Mouse (Mus musculus): Measurements from ENCODE around the gene Ell. TPM values are rescaled to one million over a fixed set of nuclear protein-coding genes. Genes with fewer than 3 reads are reported as not detected.

Gene Ell
- polyA plus RNA-seq, 1 experiment: 45.6 TPM

- H3K36me3 ChIP-seq (ENCODE audit: control insufficient read depth, insufficient read depth, low read length): peaks cover 29% of the 10 kb centered on the region
- H3K4me3 ChIP-seq (ENCODE audit: low read depth, low read length): peak overlapping the region; percentile 95
- H3K27ac ChIP-seq (ENCODE audit: insufficient read depth, low read depth, low read length): peak overlapping the region; percentile 93
- no peaks in the 10 kb centered on the region for H3K27me3 ChIP-seq (ENCODE audit: control insufficient read depth, insufficient read depth, low read length)
- WGBS: 8% methylated on average over 13 of the region's 13 CpGs
- TF ChIP-seq CTCF (IDR thresholded peaks at IDR 0.05; ENCODE audit: extremely low read depth, insufficient read length, insufficient replicate concordance, low read depth, low read length): no peak
- no peak for TF ChIP-seq POLR2A (IDR thresholded peaks at IDR 0.05; ENCODE audit: low read depth, low read length)
- H3K4me1 ChIP-seq (ENCODE audit: control insufficient read depth, insufficient read depth, insufficient read length, low read length): peaks cover 17% of the 10 kb centered on the region
Measured at GRCm38 (mm10) chr8:70528182-70528797, 11.0 kb upstream of the Ell start.

- TF ChIP-seq CTCF (IDR thresholded peaks at IDR 0.05; ENCODE audit: extremely low read depth, insufficient read length, insufficient replicate concordance, low read depth, low read length) (no peak), POLR2A (IDR thresholded peaks at IDR 0.05; ENCODE audit: low read depth, low read length) (no peak)
- 62% methylated on average over 5 of the region's 5 CpGs for WGBS
- H3K27me3 ChIP-seq (ENCODE audit: control insufficient read depth, insufficient read depth, low read length): no peaks in the 10 kb centered on the region
- H3K4me3 ChIP-seq (ENCODE audit: low read depth, low read length): 0 out of 2 replicates have a peak overlapping the region, but pooled peaks have one; percentile 3
- peaks cover 35% of the 10 kb centered on the region for H3K36me3 ChIP-seq (ENCODE audit: control insufficient read depth, insufficient read depth, low read length)
- peak overlapping the region; percentile 83 for H3K27ac ChIP-seq (ENCODE audit: insufficient read depth, low read depth, low read length)
- H3K4me1 ChIP-seq (ENCODE audit: control insufficient read depth, insufficient read depth, insufficient read length, low read length): peaks cover 13% of the 10 kb centered on the region
Measured at GRCm38 (mm10) chr8:70529299-70529698, 10.0 kb upstream of the Ell start.

DNA sequence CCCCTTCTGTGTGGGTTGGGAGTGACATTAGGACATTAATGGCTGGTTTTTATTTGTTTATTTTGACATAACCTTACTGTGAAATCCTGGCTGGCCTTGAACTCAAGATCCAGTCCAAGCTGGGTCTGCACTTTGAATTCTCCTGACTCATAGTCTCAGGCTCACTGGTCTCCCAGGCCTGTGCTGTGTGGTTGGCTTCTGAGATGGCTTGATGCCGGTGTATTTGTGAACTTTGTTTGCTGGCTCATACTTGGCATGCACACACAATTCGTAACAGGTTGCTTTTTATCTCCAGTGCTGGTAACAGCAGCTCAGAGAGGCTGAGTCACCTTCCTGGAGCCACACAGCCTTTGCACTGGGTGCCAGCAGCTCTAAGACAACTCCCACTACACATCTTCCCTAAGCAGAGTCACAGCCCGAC lies 9.5 kb upstream of the Ell start:
- no peak for TF ChIP-seq CTCF (IDR thresholded peaks at IDR 0.05; ENCODE audit: extremely low read depth, insufficient read length, insufficient replicate concordance, low read depth, low read length)
- TF ChIP-seq POLR2A (IDR thresholded peaks at IDR 0.05; ENCODE audit: low read depth, low read length): no peak
- WGBS: 46% methylated on average over 3 of the region's 3 CpGs
- Histone ChIP-seq H3K4me1 (ENCODE audit: control insufficient read depth, insufficient read depth, insufficient read length, low read length) (peaks cover 13% of the 10 kb centered on the region), H3K27me3 (ENCODE audit: control insufficient read depth, insufficient read depth, low read length) (no peaks in the 10 kb centered on the region), H3K36me3 (ENCODE audit: control insufficient read depth, insufficient read depth, low read length) (peaks cover 40% of the 10 kb centered on the region), H3K27ac (ENCODE audit: insufficient read depth, low read depth, low read length) (peak overlapping the region; percentile 83), H3K4me3 (ENCODE audit: low read depth, low read length) (no peak overlapping the region)

- WGBS: 83% methylated on average over 2 of the region's 2 CpGs
- Histone ChIP-seq H3K4me3 (ENCODE audit: low read depth, low read length) (no peak overlapping the region), H3K27ac (ENCODE audit: insufficient read depth, low read depth, low read length) (peak overlapping the region; percentile 55), H3K4me1 (ENCODE audit: control insufficient read depth, insufficient read depth, insufficient read length, low read length) (peaks cover 13% of the 10 kb centered on the region), H3K27me3 (ENCODE audit: control insufficient read depth, insufficient read depth, low read length) (no peaks in the 10 kb centered on the region), H3K36me3 (ENCODE audit: control insufficient read depth, insufficient read depth, low read length) (peaks cover 45% of the 10 kb centered on the region)
- TF ChIP-seq CTCF (IDR thresholded peaks at IDR 0.05; ENCODE audit: extremely low read depth, insufficient read length, insufficient replicate concordance, low read depth, low read length) (no peak), POLR2A (IDR thresholded peaks at IDR 0.05; ENCODE audit: low read depth, low read length) (no peak)
Measured at GRCm38 (mm10) chr8:70530314-70530713, 8.9 kb upstream of the Ell start.

- Histone ChIP-seq H3K4me1 (ENCODE audit: control insufficient read depth, insufficient read depth, insufficient read length, low read length) (peaks cover 8% of the 10 kb centered on the region), H3K36me3 (ENCODE audit: control insufficient read depth, insufficient read depth, low read length) (peaks cover 54% of the 10 kb centered on the region), H3K27ac (ENCODE audit: insufficient read depth, low read depth, low read length) (no peak overlapping the region), H3K4me3 (ENCODE audit: low read depth, low read length) (no peak overlapping the region), H3K27me3 (ENCODE audit: control insufficient read depth, insufficient read depth, low read length) (no peaks in the 10 kb centered on the region)
- 91% methylated on average over 12 of the region's 12 CpGs for WGBS
- TF ChIP-seq POLR2A (IDR thresholded peaks at IDR 0.05; ENCODE audit: low read depth, low read length): no peak
- TF ChIP-seq CTCF (IDR thresholded peaks at IDR 0.05; ENCODE audit: extremely low read depth, insufficient read length, insufficient replicate concordance, low read depth, low read length): no peak
Measured at GRCm38 (mm10) chr8:70534281-70534680, 5.0 kb upstream of the Ell start.

- H3K36me3 ChIP-seq (ENCODE audit: control insufficient read depth, insufficient read depth, low read length): peaks cover 52% of the 10 kb centered on the region
- no peaks in the 10 kb centered on the region for H3K27me3 ChIP-seq (ENCODE audit: control insufficient read depth, insufficient read depth, low read length)
- H3K4me1 ChIP-seq (ENCODE audit: control insufficient read depth, insufficient read depth, insufficient read length, low read length): peaks cover 5% of the 10 kb centered on the region; the same call in 1 of the 2 replicates
- WGBS: 85% methylated on average over 3 of the region's 3 CpGs
- no peak for TF ChIP-seq CTCF (IDR thresholded peaks at IDR 0.05; ENCODE audit: extremely low read depth, insufficient read length, insufficient replicate concordance, low read depth, low read length)
- TF ChIP-seq POLR2A (IDR thresholded peaks at IDR 0.05; ENCODE audit: low read depth, low read length): no peak
- no peak overlapping the region for H3K4me3 ChIP-seq (ENCODE audit: low read depth, low read length)
- no peak overlapping the region for H3K27ac ChIP-seq (ENCODE audit: insufficient read depth, low read depth, low read length)
Measured at GRCm38 (mm10) chr8:70535221-70535620, 4.0 kb upstream of the Ell start.

GRCm38 (mm10) chr8:70535701-70536100 lies 3.6 kb upstream of the Ell start:
- Histone ChIP-seq H3K27ac (ENCODE audit: insufficient read depth, low read depth, low read length) (no peak overlapping the region), H3K4me3 (ENCODE audit: low read depth, low read length) (no peak overlapping the region), H3K27me3 (ENCODE audit: control insufficient read depth, insufficient read depth, low read length) (no peaks in the 10 kb centered on the region), H3K4me1 (ENCODE audit: control insufficient read depth, insufficient read depth, insufficient read length, low read length) (peaks cover 6% of the 10 kb centered on the region; the same call in 1 of the 2 replicates), H3K36me3 (ENCODE audit: control insufficient read depth, insufficient read depth, low read length) (peaks cover 48% of the 10 kb centered on the region)
- WGBS: 99% methylated on average over 2 of the region's 2 CpGs
- no peak for TF ChIP-seq CTCF (IDR thresholded peaks at IDR 0.05; ENCODE audit: extremely low read depth, insufficient read length, insufficient replicate concordance, low read depth, low read length)
- TF ChIP-seq POLR2A (IDR thresholded peaks at IDR 0.05; ENCODE audit: low read depth, low read length): no peak

Data from small intestine, adult 2 months (tissue).